Mouse (Mus musculus): ENCODE results near the gene Spef1.

Gene Spef1

DNA sequence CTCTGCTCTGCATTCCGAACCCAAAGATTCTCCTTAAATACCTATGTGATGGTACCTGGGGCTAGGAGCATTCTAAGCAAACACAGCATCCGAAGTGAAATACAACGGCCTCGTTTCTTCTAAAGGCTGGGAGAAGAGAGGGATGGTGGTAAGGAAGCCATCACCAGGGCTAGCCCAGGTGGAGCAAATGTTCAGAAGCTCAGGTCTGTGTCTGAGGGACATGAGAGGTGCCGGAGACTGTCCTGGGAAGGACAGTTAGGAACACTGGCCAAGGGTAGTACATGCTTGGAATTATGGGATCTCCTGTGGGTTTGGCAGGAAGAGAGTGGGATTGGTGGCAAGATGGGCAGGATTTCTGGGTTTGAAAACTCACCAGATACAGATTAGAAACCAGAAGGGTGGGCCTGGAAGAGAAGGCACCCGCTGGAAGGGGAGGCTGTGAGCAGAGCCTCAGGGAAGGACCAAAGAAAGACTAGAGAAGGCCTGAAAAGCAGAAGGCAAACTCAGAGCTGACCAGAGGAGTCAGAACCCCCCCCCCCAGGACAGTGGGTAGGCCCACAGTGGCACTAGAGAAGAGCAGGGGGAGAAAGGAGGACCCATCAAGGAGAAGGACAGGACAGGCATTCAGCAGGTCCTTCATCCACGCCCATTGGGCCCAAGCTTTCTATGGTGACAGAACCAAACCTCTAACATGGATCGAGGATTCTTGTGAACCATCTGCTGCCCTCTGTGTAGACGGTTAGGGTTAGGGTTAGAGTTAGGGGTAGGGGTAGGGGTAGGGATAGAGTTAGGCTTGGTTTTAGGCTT lies 61.7 kb downstream of the Spef1 start:
- DNase-seq (ENCODE audit: low spot score in 2 of 2), result peak in 1 of 2 experiments; percentile 5

DNA sequence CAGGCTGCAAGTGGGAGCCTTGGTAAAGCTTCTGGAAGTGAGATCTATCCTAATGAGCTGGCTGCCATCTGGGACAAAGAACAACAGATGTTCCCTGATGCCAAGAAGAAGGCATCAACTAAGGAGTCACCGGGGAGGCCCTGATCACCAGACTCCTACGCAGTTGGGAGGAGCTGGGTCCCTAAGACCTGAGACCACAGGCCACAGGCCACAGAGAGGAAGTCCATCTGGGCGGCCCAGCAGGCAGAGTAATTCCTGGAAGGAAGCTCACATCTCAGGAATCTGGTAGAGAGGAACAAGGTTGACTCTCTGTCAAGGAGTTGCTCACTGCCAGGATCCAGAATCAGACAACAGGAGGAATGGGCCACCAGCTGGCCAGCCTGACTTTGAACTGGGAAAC lies 62.9 kb downstream of the Spef1 start:
- no peak for DNase-seq (ENCODE audit: low spot score in 2 of 2)
